Mouse (Mus musculus): ENCODE measurements around the gene Atp1b1. TPM values are rescaled to one million over a fixed set of nuclear protein-coding genes. Genes with fewer than 3 reads are reported as not detected.

Atp1b1 gene
- polyA plus RNA-seq, 1 experiment from 2014 or later = 184 TPM

DNA sequence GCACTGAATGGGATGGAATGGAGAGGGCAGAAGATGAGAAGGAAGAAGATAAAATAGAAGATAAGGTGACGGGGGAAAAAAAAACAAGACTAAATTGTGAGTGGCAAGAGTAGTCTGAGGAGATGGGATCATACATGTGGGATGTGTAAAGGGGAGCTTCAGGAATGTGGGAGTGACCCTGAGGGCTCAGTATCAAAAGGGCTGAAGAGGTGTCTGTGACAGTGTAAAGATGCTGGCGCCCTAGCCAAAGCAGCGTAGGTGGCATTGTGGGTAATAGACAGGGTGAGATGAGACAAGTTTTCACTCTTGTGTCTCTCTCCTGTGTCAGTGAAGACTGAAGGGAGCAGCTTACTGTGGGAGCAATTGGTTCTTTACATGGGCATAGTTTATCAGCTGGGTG lies 58.6 kb downstream of the Atp1b1 start:
- ATAC-seq = no peak
- Histone ChIP-seq H3K4me3 (ENCODE audit: low read length) (no peak overlapping the region), H3K27me3 (replicated peaks; ENCODE audit: control insufficient read depth, insufficient read depth, low read length) (no peaks in the 10 kb centered on the region), H3K4me2 (ENCODE audit: low read depth, low read length) (no peak overlapping the region), H3K9me3 (ENCODE audit: control insufficient read depth, low read length) (no peaks in the 10 kb centered on the region), H3K36me3 (ENCODE audit: control insufficient read depth, insufficient read depth, low read length) (no peaks in the 10 kb centered on the region; the same call in 1 of the 2 replicates), H3K9ac (ENCODE audit: low read depth, low read length) (no peak overlapping the region), H3K27ac (ENCODE audit: low read length) (no peak overlapping the region), H3K4me1 (ENCODE audit: control insufficient read depth, insufficient read depth, low read length) (no peaks in the 10 kb centered on the region; the same call in 1 of the 2 replicates)
- WGBS = 94% methylated on average over 3 of the region's 3 CpGs

DNA sequence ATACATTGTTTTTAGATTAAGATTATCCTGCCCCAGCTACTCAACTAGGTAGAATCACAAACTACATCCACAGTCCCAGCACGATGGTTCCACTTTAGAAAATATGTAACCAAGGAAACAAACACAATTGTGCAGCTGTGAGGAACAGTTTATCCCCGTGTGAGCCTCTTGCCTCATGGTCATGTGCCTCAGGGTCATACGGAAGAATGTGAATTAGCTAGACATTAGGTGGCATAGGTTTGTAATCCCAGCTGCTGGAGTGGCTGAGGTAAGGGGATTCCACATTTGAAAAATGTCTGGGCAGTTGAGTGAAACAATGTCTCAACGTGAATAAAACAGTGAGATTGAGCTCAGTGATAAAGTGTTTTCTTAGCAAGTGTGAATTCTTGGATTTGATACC lies 60.5 kb downstream of the Atp1b1 start:
- H3K4me2 ChIP-seq (ENCODE audit: low read depth, low read length) = no peak overlapping the region
- ATAC-seq = 0 out of 2 replicates have a peak, but pooled peaks have one; percentile 42
- no peaks in the 10 kb centered on the region for H3K36me3 ChIP-seq (ENCODE audit: control insufficient read depth, insufficient read depth, low read length)
- H3K9me3 ChIP-seq (ENCODE audit: control insufficient read depth, low read length) = no peaks in the 10 kb centered on the region
- H3K27ac ChIP-seq (ENCODE audit: low read length) = no peak overlapping the region
- H3K9ac ChIP-seq (ENCODE audit: low read depth, low read length) = no peak overlapping the region
- H3K4me3 ChIP-seq (ENCODE audit: low read length) = no peak overlapping the region
- H3K27me3 ChIP-seq (replicated peaks; ENCODE audit: control insufficient read depth, insufficient read depth, low read length) = no peaks in the 10 kb centered on the region
- no peaks in the 10 kb centered on the region; the same call in 1 of the 2 replicates for H3K4me1 ChIP-seq (ENCODE audit: control insufficient read depth, insufficient read depth, low read length)
- WGBS = 47% methylated on average over 4 of the region's 4 CpGs

DNA sequence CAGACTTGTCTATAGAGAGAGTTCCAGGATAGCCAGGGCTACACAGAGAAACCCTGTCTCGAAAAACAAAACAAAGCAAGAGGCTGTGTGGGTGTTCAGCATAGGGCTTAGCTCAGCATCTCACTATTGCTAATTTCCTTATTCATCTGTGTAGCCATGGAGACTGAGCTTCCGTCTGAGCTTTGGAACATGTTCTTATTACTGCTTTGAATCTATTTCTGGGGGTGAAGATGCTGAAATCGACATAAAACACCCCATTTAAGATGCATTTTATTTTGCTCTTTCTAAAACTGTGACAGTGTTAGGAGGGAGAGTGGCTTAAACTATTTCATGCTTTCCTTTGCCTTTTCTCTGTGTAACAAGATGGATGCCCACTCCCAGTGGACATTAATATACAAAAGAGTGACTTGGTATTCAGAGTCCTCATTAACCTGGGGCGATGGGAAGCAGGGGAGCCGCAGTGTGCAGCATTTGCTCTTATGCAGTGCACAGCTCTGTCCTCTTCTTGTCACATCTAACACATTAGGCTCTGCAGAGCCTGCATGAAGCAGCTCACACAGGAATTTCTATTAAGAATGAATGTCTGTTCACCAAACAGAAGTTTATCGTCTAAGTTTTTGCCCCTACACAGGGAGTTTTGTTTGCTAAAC lies 62.9 kb downstream of the Atp1b1 start:
- Histone ChIP-seq H3K9me3 (ENCODE audit: control insufficient read depth, low read length) (no peaks in the 10 kb centered on the region), H3K27me3 (replicated peaks; ENCODE audit: control insufficient read depth, insufficient read depth, low read length) (no peaks in the 10 kb centered on the region), H3K4me3 (ENCODE audit: low read length) (no peak overlapping the region), H3K9ac (ENCODE audit: low read depth, low read length) (no peak overlapping the region), H3K4me2 (ENCODE audit: low read depth, low read length) (no peak overlapping the region), H3K27ac (ENCODE audit: low read length) (no peak overlapping the region), H3K36me3 (ENCODE audit: control insufficient read depth, insufficient read depth, low read length) (no peaks in the 10 kb centered on the region), H3K4me1 (ENCODE audit: control insufficient read depth, insufficient read depth, low read length) (peaks cover 3% of the 10 kb centered on the region; the same call in 1 of the 2 replicates)
- 81% methylated on average over 6 of the region's 6 CpGs for WGBS
- no peak for ATAC-seq

DNA sequence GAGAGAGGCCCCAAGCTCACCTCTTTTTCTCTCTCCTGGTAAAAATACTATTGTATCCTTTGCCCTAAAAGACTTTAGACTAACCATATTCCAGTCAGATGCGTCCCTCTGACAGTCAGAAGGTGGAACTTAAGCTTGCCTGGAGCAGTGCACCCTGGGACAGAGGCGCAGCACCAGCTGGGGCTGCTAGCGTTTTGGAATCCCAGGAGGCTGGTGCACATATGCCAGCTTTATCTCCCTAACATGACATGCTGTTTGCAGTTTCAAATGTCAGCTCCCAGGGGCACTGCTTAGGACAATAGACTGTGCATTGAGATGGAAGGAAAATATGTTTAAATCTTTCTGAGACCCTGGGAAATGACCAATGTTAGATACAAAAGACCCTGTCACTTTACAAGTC lies 66.0 kb downstream of the Atp1b1 start:
- Histone ChIP-seq H3K27me3 (replicated peaks; ENCODE audit: control insufficient read depth, insufficient read depth, low read length) (no peaks in the 10 kb centered on the region), H3K9ac (ENCODE audit: low read depth, low read length) (no peak overlapping the region), H3K27ac (ENCODE audit: low read length) (no peak overlapping the region), H3K4me3 (ENCODE audit: low read length) (no peak overlapping the region), H3K4me1 (ENCODE audit: control insufficient read depth, insufficient read depth, low read length) (peaks cover 3% of the 10 kb centered on the region; the same call in 1 of the 2 replicates), H3K36me3 (ENCODE audit: control insufficient read depth, insufficient read depth, low read length) (no peaks in the 10 kb centered on the region), H3K4me2 (ENCODE audit: low read depth, low read length) (no peak overlapping the region), H3K9me3 (ENCODE audit: control insufficient read depth, low read length) (no peaks in the 10 kb centered on the region)
- no peak for ATAC-seq
- WGBS = 39% methylated on average over 3 of the region's 3 CpGs

DNA sequence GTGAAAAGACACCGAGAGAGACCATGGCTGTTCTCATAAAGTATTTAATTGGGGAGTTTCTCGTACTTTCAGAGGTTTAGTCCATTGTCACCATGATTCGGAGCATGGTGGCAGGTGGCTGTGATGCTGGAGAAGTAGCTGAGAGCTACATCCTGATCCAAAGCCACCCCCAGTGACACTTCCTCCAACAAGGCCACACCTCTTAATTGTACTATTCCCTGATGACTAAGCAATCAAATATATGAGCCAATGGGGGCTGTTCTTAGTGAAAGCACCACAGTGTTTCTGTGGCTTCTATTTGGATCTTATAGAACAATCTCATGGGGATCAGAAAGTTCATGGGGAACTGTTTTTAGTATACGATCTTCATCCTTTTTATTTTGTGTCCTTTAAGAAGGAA lies 68.4 kb downstream of the Atp1b1 start:
- Histone ChIP-seq H3K4me2 (ENCODE audit: low read depth, low read length) (no peak overlapping the region), H3K9me3 (ENCODE audit: control insufficient read depth, low read length) (no peaks in the 10 kb centered on the region), H3K27ac (ENCODE audit: low read length) (no peak overlapping the region), H3K36me3 (ENCODE audit: control insufficient read depth, insufficient read depth, low read length) (no peaks in the 10 kb centered on the region), H3K27me3 (replicated peaks; ENCODE audit: control insufficient read depth, insufficient read depth, low read length) (no peaks in the 10 kb centered on the region), H3K9ac (ENCODE audit: low read depth, low read length) (no peak overlapping the region), H3K4me3 (ENCODE audit: low read length) (no peak overlapping the region), H3K4me1 (ENCODE audit: control insufficient read depth, insufficient read depth, low read length) (peaks cover 3% of the 10 kb centered on the region; the same call in 1 of the 2 replicates)
- 77% methylated on average over 4 of the region's 4 CpGs for WGBS
- ATAC-seq = no peak

Other genes starting within 250 kb of the Atp1b1 start
- gene Slc19a2, start 209.3 kb downstream of the Atp1b1 start, polyA plus RNA-seq (2015; fragmentation: Nextera tagmentation; extraction: Ambion mirVana) = 10.9 and 11.3 TPM in 2 replicates
- 8.1 and 8.6 TPM in 2 replicates for gene Ccdc181, start 182.8 kb downstream of the Atp1b1 start, polyA plus RNA-seq (2015; fragmentation: Nextera tagmentation; extraction: Ambion mirVana)
- gene Nme7, start 154.2 kb downstream of the Atp1b1 start, polyA plus RNA-seq (2015; fragmentation: Nextera tagmentation; extraction: Ambion mirVana) = 30.8 and 31.8 TPM in 2 replicates
- gene Blzf1, start 150.9 kb downstream of the Atp1b1 start, polyA plus RNA-seq (2015; fragmentation: Nextera tagmentation; extraction: Ambion mirVana) = 24.9 and 26.8 TPM in 2 replicates

All from intestine, embryonic 16.5 days (tissue).